Mouse (Mus musculus) liver (tissue): Measurements from ENCODE around the gene D030056L22Rik.
A peak's percentile ranks its signal among the peaks of the same experiment; 100 is the strongest.

Experiments
- DNase-seq: peaks from one replicate; pipeline ENCODE4 v3.0.0-alpha.2; 2020; ENCODE audit warnings: mixed read lengths

Gene D030056L22Rik

DNA sequence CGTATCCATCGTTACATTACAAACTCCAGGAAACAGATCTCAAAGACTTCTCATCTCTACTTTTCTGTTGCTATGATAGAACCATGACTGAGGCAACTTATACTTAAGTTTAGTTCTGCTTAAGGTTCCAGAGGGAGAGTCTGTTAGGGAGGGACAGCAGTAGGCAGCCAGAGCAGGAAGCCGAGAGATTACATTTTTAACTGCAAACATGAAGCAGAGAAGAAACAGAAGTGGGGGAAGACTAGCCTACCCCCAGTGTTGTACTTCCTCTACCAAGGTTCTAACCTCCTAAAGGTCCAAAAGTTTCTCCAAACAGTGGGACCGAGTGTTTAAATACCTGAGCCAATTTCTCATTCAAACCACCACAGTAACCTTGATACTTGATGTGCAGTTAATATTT, 22.9 kb downstream of the D030056L22Rik start:
- no peak for DNase-seq

DNA sequence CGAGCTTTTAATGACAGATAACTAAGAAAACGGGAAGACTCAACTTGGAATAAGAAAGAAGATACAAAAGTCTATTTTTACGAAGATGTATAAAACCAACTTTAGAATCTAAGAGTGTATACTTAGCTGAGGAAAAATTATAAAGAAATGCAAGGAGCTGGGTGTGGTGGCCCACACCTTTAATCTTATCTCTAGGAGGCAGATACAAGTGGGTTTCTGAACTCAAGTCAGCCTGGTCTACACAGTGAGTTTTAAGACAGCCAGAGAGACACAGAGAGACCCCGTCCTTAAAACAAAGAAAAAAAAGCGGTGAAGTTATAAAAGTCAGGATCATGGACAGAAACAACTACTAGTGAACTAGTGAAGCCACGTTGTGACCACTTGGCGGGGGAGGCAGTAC, 26.2 kb downstream of the D030056L22Rik start:
- no peak for DNase-seq

DNA sequence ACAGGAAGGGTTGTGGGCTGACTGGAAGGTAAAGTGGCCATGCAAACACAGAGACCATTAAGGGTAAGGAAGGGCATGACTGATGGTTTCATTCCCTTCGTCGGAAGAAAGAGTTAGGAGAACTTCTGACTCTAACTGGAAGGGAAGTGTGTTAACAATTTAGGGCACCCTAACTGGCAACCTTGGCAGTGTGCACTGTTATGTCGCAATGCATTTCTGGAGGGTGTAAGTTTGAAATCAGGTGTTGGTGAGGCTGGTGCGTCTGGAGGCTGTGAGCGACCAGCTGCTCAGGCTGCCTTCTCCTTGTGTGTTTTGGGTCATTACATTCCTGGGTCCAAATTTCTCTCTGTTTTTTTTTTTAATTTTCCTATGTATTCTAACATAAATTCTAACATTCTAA, 31.0 kb downstream of the D030056L22Rik start:
- no peak for DNase-seq

DNA sequence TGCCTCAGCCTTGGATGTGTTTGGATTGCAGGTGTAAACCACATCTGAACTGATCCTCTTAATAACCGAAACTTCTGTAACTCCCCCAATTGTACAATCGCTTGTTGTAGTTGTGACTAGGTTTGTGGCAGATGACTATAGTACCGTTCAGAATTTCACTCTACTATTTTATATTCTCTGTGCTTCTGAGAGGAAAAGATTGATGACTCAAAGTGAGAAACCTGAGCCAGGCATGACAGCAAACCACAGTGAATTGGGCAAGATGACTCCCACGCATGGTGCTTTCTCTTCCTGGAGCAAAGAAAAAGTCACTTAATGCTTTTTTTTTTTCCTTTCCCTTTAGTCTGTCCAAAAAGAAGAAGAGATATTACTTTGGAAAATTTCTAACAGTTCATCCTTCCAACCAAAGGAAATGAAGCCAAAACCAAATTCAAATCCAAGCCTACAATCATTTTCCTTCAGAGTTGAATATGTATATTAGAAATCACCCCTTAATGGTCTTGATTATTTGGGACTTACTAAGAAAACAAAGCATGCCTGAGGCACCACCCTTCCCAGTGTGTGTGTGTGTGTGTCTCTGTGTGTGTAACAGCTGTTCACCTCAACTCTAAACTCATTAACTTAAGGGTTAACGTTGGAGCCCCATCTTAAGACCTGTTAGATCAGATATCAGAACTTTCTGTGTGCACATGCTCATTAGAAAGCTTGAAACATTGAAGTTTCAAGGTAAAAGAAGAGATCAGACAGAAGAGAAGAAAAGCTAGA, 33.8 kb downstream of the D030056L22Rik start:
- DNase-seq: no peak

DNA sequence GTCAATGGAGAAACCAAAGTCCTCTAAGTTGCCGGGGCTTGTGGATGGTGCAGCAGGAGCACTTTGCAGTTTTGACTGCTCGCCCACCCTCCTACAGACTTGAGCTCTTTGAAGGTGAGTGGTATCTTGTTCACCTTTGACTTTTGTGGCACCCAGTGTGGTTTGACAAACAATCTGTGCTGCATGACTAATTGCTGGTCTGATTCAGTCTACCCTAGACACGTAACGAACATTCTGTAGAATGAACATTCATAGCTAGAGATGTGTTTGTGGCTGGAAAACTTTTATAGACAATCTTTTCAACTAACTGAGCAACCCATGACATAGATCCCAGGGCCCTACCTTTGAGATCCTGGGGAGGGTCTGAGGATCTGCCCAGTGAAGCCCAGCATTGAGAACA, 34.4 kb downstream of the D030056L22Rik start:
- DNase-seq: no peak

DNA sequence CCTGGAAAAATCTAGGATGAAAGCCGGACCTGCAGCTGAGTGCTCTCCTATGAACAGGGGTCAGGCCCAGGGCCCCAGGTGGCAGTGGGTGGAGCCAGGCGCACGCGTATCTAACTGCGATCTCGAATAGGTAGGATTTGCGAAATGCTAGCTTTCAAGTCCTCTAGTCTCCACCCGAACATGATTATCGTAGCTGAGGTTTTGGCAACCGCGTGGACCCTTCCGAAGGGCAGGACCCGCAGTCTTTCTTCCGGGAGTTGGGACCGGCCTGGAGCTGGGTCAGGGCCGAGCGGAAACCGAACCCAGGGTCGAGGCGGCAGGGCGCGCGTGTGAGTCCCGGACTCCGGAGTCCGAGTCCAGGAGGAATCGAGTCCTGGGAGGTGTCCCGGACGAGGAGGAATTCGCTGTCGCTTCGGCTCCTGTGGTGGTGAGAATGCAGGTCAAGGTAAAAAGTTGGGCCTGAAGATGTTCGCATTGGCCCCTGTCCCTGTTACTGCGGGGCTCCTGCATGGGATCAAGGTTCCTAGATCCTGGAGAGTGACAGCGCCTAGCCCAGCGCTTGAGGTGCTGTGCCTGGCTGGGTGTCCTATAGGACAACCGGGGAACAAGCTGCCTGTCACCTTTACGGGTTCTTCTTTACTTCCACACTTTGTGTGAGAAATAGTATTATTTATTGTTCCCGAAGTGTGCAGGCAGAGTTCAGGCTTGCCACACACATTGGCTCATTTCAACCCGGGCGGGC, 36.8 kb downstream of the D030056L22Rik start, which contains the start of gene Trpm6:
Gene Trpm6 (plus strand): TSS at position 386 of the 742 bp plus-strand sequence.
- DNase-seq: peak; percentile 11

GRCm38 (mm10) chr19:18757191-18757590, 44.2 kb downstream of the D030056L22Rik start:
- no peak for DNase-seq

- DNase-seq: no peak
These were observed 44.7 kb downstream of the D030056L22Rik start for GRCm38 (mm10) chr19:18757706-18758105.

- peak; percentile 13 for DNase-seq
These were observed 45.3 kb downstream of the D030056L22Rik start for GRCm38 (mm10) chr19:18758269-18758668.

DNA sequence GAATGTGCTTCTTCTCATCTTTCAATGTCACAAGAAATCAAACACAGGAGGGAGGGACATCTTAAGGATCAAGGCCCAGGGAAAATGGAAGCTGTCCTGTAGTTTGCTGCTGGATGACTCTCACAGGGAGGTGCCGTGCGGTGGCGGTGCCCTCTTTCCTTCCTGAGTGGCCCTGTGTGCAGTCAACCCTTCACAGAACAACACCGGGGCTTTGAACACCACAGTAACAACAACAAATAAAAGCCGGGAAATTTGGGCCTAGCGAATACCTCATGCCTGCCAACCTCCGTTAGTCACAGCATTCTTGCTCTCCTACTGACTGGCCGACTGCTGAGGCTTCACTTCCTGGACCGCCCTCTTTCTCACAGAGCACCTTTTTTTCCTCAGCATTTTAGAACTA, 45.9 kb downstream of the D030056L22Rik start:
- no peak for DNase-seq

DNA sequence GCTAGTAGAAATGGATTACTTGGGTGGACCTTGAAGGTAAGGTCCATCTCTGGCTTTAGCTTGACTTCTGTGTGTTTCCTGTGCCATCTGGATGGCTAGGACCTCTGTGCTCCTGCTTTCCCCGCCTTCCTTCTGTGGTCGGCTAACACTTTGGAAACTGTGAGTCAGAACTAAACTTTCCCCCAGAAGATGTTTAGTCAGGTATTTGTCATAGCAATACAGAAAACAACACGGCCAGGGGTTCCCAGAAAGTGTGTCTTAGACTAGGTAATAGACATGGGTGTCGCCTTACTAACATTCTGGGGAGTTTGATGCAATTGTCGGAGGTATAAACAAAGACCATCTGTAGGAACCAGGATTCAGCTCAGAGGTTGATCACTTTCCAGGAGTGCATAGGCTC, 53.4 kb downstream of the D030056L22Rik start:
- no peak for DNase-seq
